Mouse (Mus musculus) splenic B cell, adult 2 months (primary cell): ENCODE data around the gene Tmem270.
"Not testable (repeated sequence)": the region's sequence is repeated elsewhere in the genome, so short reads cannot be mapped to it uniquely, and the experiment has no call there.

Source experiments
- DNase-seq: peaks from one replicate; pipeline ENCODE4 v3.0.0-alpha.2; 2011; ENCODE audit warnings: low read depth, low spot score
- H3K27me3 ChIP-seq: 2 replicates; pipeline ENCODE4 v1.6.1; 2012; ENCODE audit warnings: mild to moderate bottlenecking, low read length, moderate library complexity, mixed read lengths; ENCODE audit not compliant: control insufficient read depth, poor library complexity, insufficient read depth, severe bottlenecking
- H3K36me3 ChIP-seq: 2 replicates; pipeline ENCODE4 v1.6.1; 2012; ENCODE audit warnings: mild to moderate bottlenecking, low read length, moderate library complexity, mixed read lengths; ENCODE audit not compliant: control insufficient read depth, poor library complexity, insufficient read depth, severe bottlenecking

The Tmem270 gene

GRCm38 (mm10) chr5:134906633-134907032, at the start of gene Tmem270:
TSS of gene Tmem270 (minus strand) at chr5:134906733.
- DNase-seq: no peak
- no peaks in the 10 kb centered on the region for H3K36me3 ChIP-seq
- H3K27me3 ChIP-seq: no peaks in the 10 kb centered on the region

GRCm38 (mm10) chr5:134955491-134955890, 49.0 kb upstream of the Tmem270 start:
- no peak for DNase-seq
- no peaks in the 10 kb centered on the region for H3K36me3 ChIP-seq
- H3K27me3 ChIP-seq: no peaks in the 10 kb centered on the region

GRCm38 (mm10) chr5:134951053-134951884, 44.7 kb upstream of the Tmem270 start:
- no peaks in the 10 kb centered on the region for H3K36me3 ChIP-seq
- no peaks in the 10 kb centered on the region for H3K27me3 ChIP-seq
- no peak for DNase-seq

- Histone ChIP-seq H3K27me3 (no peaks in the 10 kb centered on the region), H3K36me3 (no peaks in the 10 kb centered on the region)
- DNase-seq: no peak
Observed at GRCm38 (mm10) chr5:134948085-134948439, 41.5 kb upstream of the Tmem270 start.

GRCm38 (mm10) chr5:134947420-134948084, 41.0 kb upstream of the Tmem270 start:
- no peak for DNase-seq
- H3K36me3 ChIP-seq: no peaks in the 10 kb centered on the region
- H3K27me3 ChIP-seq: no peaks in the 10 kb centered on the region

- no peak for DNase-seq
- no peaks in the 10 kb centered on the region for H3K27me3 ChIP-seq
- no peaks in the 10 kb centered on the region for H3K36me3 ChIP-seq
Observed at GRCm38 (mm10) chr5:134946857-134947255, 40.3 kb upstream of the Tmem270 start, which contains the start of gene Cldn4. TSS of gene Cldn4 (minus strand) at chr5:134946934.

GRCm38 (mm10) chr5:134946063-134946856, 39.7 kb upstream of the Tmem270 start:
- H3K27me3 ChIP-seq: no peaks in the 10 kb centered on the region
- no peak for DNase-seq
- no peaks in the 10 kb centered on the region for H3K36me3 ChIP-seq

GRCm38 (mm10) chr5:134945266-134945959, 38.9 kb upstream of the Tmem270 start:
- no peak for DNase-seq
- Histone ChIP-seq H3K27me3 (no peaks in the 10 kb centered on the region), H3K36me3 (no peaks in the 10 kb centered on the region)

- DNase-seq: no peak
- Histone ChIP-seq H3K36me3 (no peaks in the 10 kb centered on the region), H3K27me3 (no peaks in the 10 kb centered on the region)
Observed at GRCm38 (mm10) chr5:134944179-134944578, 37.6 kb upstream of the Tmem270 start.

- Histone ChIP-seq H3K36me3 (no peaks in the 10 kb centered on the region), H3K27me3 (no peaks in the 10 kb centered on the region)
- DNase-seq: no peak
Observed at GRCm38 (mm10) chr5:134942740-134943139, 36.2 kb upstream of the Tmem270 start.

- DNase-seq: no peak
Observed at GRCm38 (mm10) chr5:134941472-134942209, 35.1 kb upstream of the Tmem270 start.

GRCm38 (mm10) chr5:134939554-134939953, 33.0 kb upstream of the Tmem270 start:
- not testable (repeated sequence) for H3K36me3 ChIP-seq, DNase-seq, H3K27me3 ChIP-seq

More at GRCm38 (mm10) chr5:134941472-134942209, 35.1 kb upstream of the Tmem270 start:
- H3K27me3 ChIP-seq: no peaks in the 10 kb centered on the region
- H3K36me3 ChIP-seq: no peaks in the 10 kb centered on the region

- DNase-seq: no peak
- Histone ChIP-seq H3K27me3 (no peaks in the 10 kb centered on the region), H3K36me3 (no peaks in the 10 kb centered on the region)
Observed at GRCm38 (mm10) chr5:134939069-134939468, 32.5 kb upstream of the Tmem270 start.
